Mouse (Mus musculus): ENCODE data around the gene Bcl2l13. TPM values are rescaled to one million over a fixed set of nuclear protein-coding genes. Genes with fewer than 3 reads are reported as not detected.
"Not testable (repeated sequence)": the region's sequence is repeated elsewhere in the genome, so short reads cannot be mapped to it uniquely, and the experiment has no call there.

Gene Bcl2l13
- polyA plus RNA-seq, 1 experiment: 32.8 TPM

DNA sequence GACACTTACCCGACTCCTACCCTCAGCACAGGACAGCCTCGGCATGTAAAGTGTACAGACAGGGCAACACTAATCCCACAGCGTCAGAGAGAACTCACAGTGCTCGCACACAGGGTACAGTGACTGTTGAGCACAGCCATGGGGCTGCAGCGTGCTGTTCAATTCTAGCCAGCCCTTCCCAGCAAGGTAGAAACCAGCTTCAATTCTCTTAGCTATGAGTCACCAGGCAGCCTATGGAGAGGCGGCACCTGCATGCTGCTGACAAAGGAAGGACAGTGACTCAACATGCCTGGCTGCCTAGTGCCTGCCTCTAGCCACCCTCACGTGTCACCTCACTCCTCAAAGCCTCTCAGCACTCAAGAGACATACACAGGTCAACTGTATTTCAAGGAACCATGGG lies 38.0 kb upstream of the Bcl2l13 start:
- no peak for TF ChIP-seq POLR2AphosphoS2 (IDR thresholded peaks at IDR 0.05; ENCODE audit: insufficient read length, low read depth)
- no peak for TF ChIP-seq REST (IDR thresholded peaks at IDR 0.05; ENCODE audit: insufficient read depth, insufficient read length)
- TF ChIP-seq TCF3 (IDR thresholded peaks at IDR 0.05; ENCODE audit: insufficient read length, low read depth): no peak
- TF ChIP-seq E2F4 (IDR thresholded peaks at IDR 0.05; ENCODE audit: insufficient read depth): no peak
- TF ChIP-seq SRF (IDR thresholded peaks at IDR 0.05; ENCODE audit: control insufficient read depth, insufficient read length, low read depth): no peak
- TF ChIP-seq POLR2A (IDR thresholded peaks at IDR 0.05; ENCODE audit: insufficient read length, low read depth): no peak
- no peak for TF ChIP-seq MAX (IDR thresholded peaks at IDR 0.05; ENCODE audit: low read depth)
- TF ChIP-seq MYOG (IDR thresholded peaks at IDR 0.05; ENCODE audit: control insufficient read depth in 1 of 3, insufficient read depth in 1 of 3, insufficient read length in 2 of 3, low read depth in 2 of 3): no peak
- TF ChIP-seq USF1 (IDR thresholded peaks at IDR 0.05; ENCODE audit: low read depth): no peak
- TF ChIP-seq TCF12 (IDR thresholded peaks at IDR 0.05; ENCODE audit: insufficient read depth, poor library complexity, severe bottlenecking): no peak
- no peak for TF ChIP-seq CEBPB (IDR thresholded peaks at IDR 0.05; ENCODE audit: insufficient read depth, poor library complexity, severe bottlenecking)
- no peak for TF ChIP-seq MYOD1 (IDR thresholded peaks at IDR 0.05; ENCODE audit: control insufficient read depth in 1 of 3, insufficient read length in 2 of 3, low read depth in 2 of 3)
- Histone ChIP-seq H3K36me3 (ENCODE audit: control insufficient read depth, insufficient read depth) (peaks cover 36% of the 10 kb centered on the region), H3K4me3 (no peak overlapping the region), H3ac (ENCODE audit: control insufficient read depth, insufficient read length) (no peak overlapping the region), H3K4me2 (ENCODE audit: low read depth) (no peak overlapping the region), H3K79me2 (ENCODE audit: control insufficient read depth, insufficient read depth) (no peaks in the 10 kb centered on the region), H3K27me3 (ENCODE audit: control insufficient read depth, insufficient read depth, insufficient read length) (no peaks in the 10 kb centered on the region)

GRCm38 (mm10) chr6:120798905-120799304 lies 37.1 kb upstream of the Bcl2l13 start:
- H3K4me2 ChIP-seq (ENCODE audit: low read depth): no peak overlapping the region
- H3K79me2 ChIP-seq (ENCODE audit: control insufficient read depth, insufficient read depth): no peaks in the 10 kb centered on the region
- H3K27me3 ChIP-seq (ENCODE audit: control insufficient read depth, insufficient read depth, insufficient read length): no peaks in the 10 kb centered on the region
- TF ChIP-seq USF1 (IDR thresholded peaks at IDR 0.05; ENCODE audit: low read depth): no peak
- no peak for TF ChIP-seq MYOD1 (IDR thresholded peaks at IDR 0.05; ENCODE audit: control insufficient read depth in 1 of 3, insufficient read length in 2 of 3, low read depth in 2 of 3)
- TF ChIP-seq CEBPB (IDR thresholded peaks at IDR 0.05; ENCODE audit: insufficient read depth, poor library complexity, severe bottlenecking): no peak
- TF ChIP-seq SRF (IDR thresholded peaks at IDR 0.05; ENCODE audit: control insufficient read depth, insufficient read length, low read depth): no peak
- no peak for TF ChIP-seq POLR2A (IDR thresholded peaks at IDR 0.05; ENCODE audit: insufficient read length, low read depth)
- H3K4me3 ChIP-seq: no peak overlapping the region
- H3K36me3 ChIP-seq (ENCODE audit: control insufficient read depth, insufficient read depth): peaks cover 35% of the 10 kb centered on the region
- H3ac ChIP-seq (ENCODE audit: control insufficient read depth, insufficient read length): no peak overlapping the region

- Histone ChIP-seq H3K4me2 (ENCODE audit: low read depth) (peak overlapping the region; percentile 16), H3K4me3 (no peak overlapping the region), H3K79me2 (ENCODE audit: control insufficient read depth, insufficient read depth) (no peaks in the 10 kb centered on the region), H3ac (ENCODE audit: control insufficient read depth, insufficient read length) (no peak overlapping the region), H3K36me3 (ENCODE audit: control insufficient read depth, insufficient read depth) (peaks cover 33% of the 10 kb centered on the region), H3K27me3 (ENCODE audit: control insufficient read depth, insufficient read depth, insufficient read length) (no peaks in the 10 kb centered on the region)
- TF ChIP-seq REST (IDR thresholded peaks at IDR 0.05; ENCODE audit: insufficient read depth, insufficient read length) (no peak), USF1 (IDR thresholded peaks at IDR 0.05; ENCODE audit: low read depth) (no peak), CEBPB (IDR thresholded peaks at IDR 0.05; ENCODE audit: insufficient read depth, poor library complexity, severe bottlenecking) (peak; percentile 39; the same call in 1 of the 2 replicates), TCF3 (IDR thresholded peaks at IDR 0.05; ENCODE audit: insufficient read length, low read depth) (no peak), TCF12 (IDR thresholded peaks at IDR 0.05; ENCODE audit: insufficient read depth, poor library complexity, severe bottlenecking) (no peak)
Measured at GRCm38 (mm10) chr6:120799581-120800041, 36.4 kb upstream of the Bcl2l13 start.

DNA sequence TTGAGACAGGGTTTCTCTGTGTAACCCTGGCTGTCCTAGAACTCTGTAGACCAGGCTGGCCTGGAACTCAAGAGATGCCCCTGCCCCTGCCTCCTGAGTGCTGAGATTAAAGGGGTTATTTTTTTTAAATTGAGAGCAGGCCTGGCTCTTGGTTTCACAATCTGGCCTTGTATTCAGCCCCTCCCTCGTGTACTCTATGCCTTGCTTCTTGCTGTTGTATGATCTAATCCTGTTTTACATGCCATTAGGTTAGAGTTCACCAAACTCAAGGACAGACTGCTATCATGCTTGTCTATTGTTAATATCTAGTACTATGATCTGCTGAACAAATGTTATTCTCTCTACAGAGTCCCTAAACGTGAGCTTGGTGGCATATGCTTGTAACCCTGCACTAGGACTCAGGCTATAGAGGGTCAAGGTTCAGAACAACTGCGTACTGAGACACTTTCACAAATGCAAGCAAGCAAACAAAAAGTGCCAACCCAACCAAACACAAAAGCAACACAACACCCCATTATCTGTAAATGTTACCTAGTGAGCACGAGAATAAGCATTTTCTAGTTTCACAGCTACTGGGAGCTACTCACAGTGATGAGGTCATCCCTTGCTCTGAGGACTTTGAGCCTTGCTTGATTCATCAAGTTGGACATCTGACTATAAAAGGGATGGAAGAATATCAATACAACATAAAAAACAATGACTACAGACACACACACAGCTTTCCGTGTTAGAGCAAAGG lies 28.8 kb upstream of the Bcl2l13 start:
- peaks cover 4% of the 10 kb centered on the region for H3K79me2 ChIP-seq (ENCODE audit: control insufficient read depth, insufficient read depth)
- H3K27me3 ChIP-seq (ENCODE audit: control insufficient read depth, insufficient read depth, insufficient read length): no peaks in the 10 kb centered on the region
- peaks cover 31% of the 10 kb centered on the region for H3K36me3 ChIP-seq (ENCODE audit: control insufficient read depth, insufficient read depth)

GRCm38 (mm10) chr6:120807738-120808081 lies 28.3 kb upstream of the Bcl2l13 start:
- H3K4me3 ChIP-seq: no peak overlapping the region
- peaks cover 4% of the 10 kb centered on the region for H3K79me2 ChIP-seq (ENCODE audit: control insufficient read depth, insufficient read depth)
- H3K27me3 ChIP-seq (ENCODE audit: control insufficient read depth, insufficient read depth, insufficient read length): no peaks in the 10 kb centered on the region
- no peak overlapping the region for H3ac ChIP-seq (ENCODE audit: control insufficient read depth, insufficient read length)
- no peak overlapping the region for H3K4me2 ChIP-seq (ENCODE audit: low read depth)
- H3K36me3 ChIP-seq (ENCODE audit: control insufficient read depth, insufficient read depth): peaks cover 31% of the 10 kb centered on the region
- TF ChIP-seq MYOD1 (IDR thresholded peaks at IDR 0.05; ENCODE audit: control insufficient read depth in 1 of 3, insufficient read length in 2 of 3, low read depth in 2 of 3): no peak
- TF ChIP-seq E2F4 (IDR thresholded peaks at IDR 0.05; ENCODE audit: insufficient read depth): no peak
- TF ChIP-seq TCF12 (IDR thresholded peaks at IDR 0.05; ENCODE audit: insufficient read depth, poor library complexity, severe bottlenecking): no peak
- no peak for TF ChIP-seq MAX (IDR thresholded peaks at IDR 0.05; ENCODE audit: low read depth)

More for the DNA sequence above, 28.8 kb upstream of the Bcl2l13 start:
- no peak overlapping the region for H3K4me3 ChIP-seq
- TF ChIP-seq SRF (IDR thresholded peaks at IDR 0.05; ENCODE audit: control insufficient read depth, insufficient read length, low read depth) (no peak), CEBPB (IDR thresholded peaks at IDR 0.05; ENCODE audit: insufficient read depth, poor library complexity, severe bottlenecking) (no peak), E2F4 (IDR thresholded peaks at IDR 0.05; ENCODE audit: insufficient read depth) (no peak), MYOD1 (IDR thresholded peaks at IDR 0.05; ENCODE audit: control insufficient read depth in 1 of 3, insufficient read length in 2 of 3, low read depth in 2 of 3) (no peak), POLR2AphosphoS2 (IDR thresholded peaks at IDR 0.05; ENCODE audit: insufficient read length, low read depth) (no peak), TCF12 (IDR thresholded peaks at IDR 0.05; ENCODE audit: insufficient read depth, poor library complexity, severe bottlenecking) (no peak), USF1 (IDR thresholded peaks at IDR 0.05; ENCODE audit: low read depth) (no peak)
- no peak overlapping the region for H3K4me2 ChIP-seq (ENCODE audit: low read depth)
- no peak overlapping the region for H3ac ChIP-seq (ENCODE audit: control insufficient read depth, insufficient read length)

- peaks cover 13% of the 10 kb centered on the region for H3K36me3 ChIP-seq (ENCODE audit: control insufficient read depth, insufficient read depth)
Measured at GRCm38 (mm10) chr6:120811999-120812398, 24.0 kb upstream of the Bcl2l13 start.

More at GRCm38 (mm10) chr6:120811999-120812398, 24.0 kb upstream of the Bcl2l13 start:
- not testable (repeated sequence) for H3K79me2 ChIP-seq (ENCODE audit: control insufficient read depth, insufficient read depth); H3K4me2 ChIP-seq (ENCODE audit: low read depth); H3ac ChIP-seq (ENCODE audit: control insufficient read depth, insufficient read length); H3K4me3 ChIP-seq; H3K27me3 ChIP-seq (ENCODE audit: control insufficient read depth, insufficient read depth, insufficient read length)

All from myocyte (in vitro differentiated cells).